Mouse (Mus musculus) embryonic facial prominence, embryonic 14.5 days (tissue): ENCODE measurements around the gene Lrfn4. TPM values are rescaled to one million over a fixed set of nuclear protein-coding genes. Genes with fewer than 3 reads are reported as not detected.
"Not testable (repeated sequence)": the region's sequence is repeated elsewhere in the genome, so short reads cannot be mapped to it uniquely, and the experiment has no call there.

ENCODE experiments used
- ATAC-seq: fragments of 200-750 bp; cut with Nextera tagmentation; 2 replicates; pipeline ENCODE4 v1.8.0; 2017; ENCODE audit warnings: low read depth, moderate number of reproducible peaks, moderate TSS enrichment
- DNase-seq: peaks from one replicate; pipeline ENCODE4 v3.0.0-alpha.2; 2015; ENCODE audit warnings: low spot score
- H3K27ac ChIP-seq: fragments of 300-500 bp; sonication (generic); replicated peaks from 2 replicates; pipeline ENCODE4 v1.5.1; 2014; ENCODE audit warnings: low read depth, mild to moderate bottlenecking, low read length, moderate library complexity
- H3K27me3 ChIP-seq: fragments of 300-500 bp; sonication (generic); replicated peaks from 2 replicates; pipeline ENCODE4 v1.6.1; 2014; ENCODE audit warnings: low read length; ENCODE audit not compliant: control insufficient read depth, insufficient read depth
- H3K36me3 ChIP-seq: fragments of 300-500 bp; sonication (generic); 2 replicates; pipeline ENCODE4 v1.6.1; 2014; ENCODE audit warnings: low read length, mixed read lengths; ENCODE audit not compliant: control insufficient read depth, insufficient read depth
- H3K4me1 ChIP-seq: fragments of 300-500 bp; sonication (generic); 2 replicates; pipeline ENCODE4 v1.6.1; 2014; ENCODE audit warnings: antibody characterized with exemption, low read length; ENCODE audit not compliant: control insufficient read depth, insufficient read depth
- H3K4me2 ChIP-seq: fragments of 300-500 bp; sonication (generic); 2 replicates; pipeline ENCODE4 v1.6.1; 2014; ENCODE audit warnings: low read depth, mild to moderate bottlenecking, low read length, moderate library complexity, mixed read lengths
- H3K4me3 ChIP-seq: fragments of 300-500 bp; sonication (generic); 2 replicates; pipeline ENCODE4 v1.5.1; 2014; ENCODE audit warnings: low read depth, mild to moderate bottlenecking, low read length
- H3K9ac ChIP-seq: fragments of 300-500 bp; sonication (generic); 2 replicates; pipeline ENCODE4 v1.6.1; 2014; ENCODE audit warnings: low read depth, mild to moderate bottlenecking, low read length, moderate library complexity, mixed read lengths
- H3K9me3 ChIP-seq: fragments of 300-500 bp; sonication (generic); 2 replicates; pipeline ENCODE4 v1.6.1; 2016; ENCODE audit warnings: low read length; ENCODE audit not compliant: control insufficient read depth
- WGBS: fragments of 180-500 bp; shearing (Covaris S2); extraction: QIAGEN DNeasy Blood & Tissue Kit; methylation state at CpG from one replicate; pipeline ENCODE4 v1.1.7; 2014; 5-methylcytosine and 5-hydroxymethylcytosine counted together
- polyA plus RNA-seq: library from polyadenylated mRNA; unstranded; fragments of >200 nt; fragmentation: Nextera tagmentation; extraction: Ambion mirVana; gene quantifications from 2 replicates; pipeline ENCODE4 v1.2.1, GENCODE M21; 2014

Gene Lrfn4
- polyA plus RNA-seq, 1 experiment from 2014 or later: 7.4 TPM

GRCm38 (mm10) chr19:4586783-4587182, 28.7 kb downstream of the Lrfn4 start:
- not testable (repeated sequence) for H3K4me3 ChIP-seq, H3K4me1 ChIP-seq, H3K9me3 ChIP-seq, DNase-seq, H3K36me3 ChIP-seq, H3K4me2 ChIP-seq, ATAC-seq, H3K9ac ChIP-seq, H3K27ac ChIP-seq, H3K27me3 ChIP-seq

DNA sequence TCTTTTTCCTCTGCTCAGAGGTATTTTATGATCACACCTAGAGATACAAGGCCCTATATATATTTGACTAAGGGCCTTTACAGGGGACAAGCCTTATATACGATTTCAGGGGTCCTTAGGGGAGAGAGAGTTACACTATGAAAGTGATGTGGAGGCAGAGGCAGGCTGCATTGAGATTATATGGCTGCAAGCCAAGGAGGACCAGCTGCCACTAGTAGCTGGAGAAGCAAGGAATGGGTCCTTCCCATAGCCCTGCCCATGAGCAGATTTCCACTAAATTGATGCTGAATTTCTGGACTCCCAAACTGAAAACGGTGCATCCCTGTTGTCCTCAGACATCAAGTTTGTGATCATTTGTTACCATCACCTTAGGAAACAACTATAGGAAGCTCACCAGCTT, 31.6 kb downstream of the Lrfn4 start:
- no peak for DNase-seq
- Histone ChIP-seq H3K4me2 (no peak overlapping the region), H3K4me3 (no peak overlapping the region), H3K4me1 (no peaks in the 10 kb centered on the region), H3K27ac (no peak overlapping the region), H3K36me3 (no peaks in the 10 kb centered on the region), H3K27me3 (no peaks in the 10 kb centered on the region), H3K9ac (no peak overlapping the region), H3K9me3 (no peaks in the 10 kb centered on the region)
- WGBS: 66% methylated on average over 2 of the region's 2 CpGs
- no peak for ATAC-seq

DNA sequence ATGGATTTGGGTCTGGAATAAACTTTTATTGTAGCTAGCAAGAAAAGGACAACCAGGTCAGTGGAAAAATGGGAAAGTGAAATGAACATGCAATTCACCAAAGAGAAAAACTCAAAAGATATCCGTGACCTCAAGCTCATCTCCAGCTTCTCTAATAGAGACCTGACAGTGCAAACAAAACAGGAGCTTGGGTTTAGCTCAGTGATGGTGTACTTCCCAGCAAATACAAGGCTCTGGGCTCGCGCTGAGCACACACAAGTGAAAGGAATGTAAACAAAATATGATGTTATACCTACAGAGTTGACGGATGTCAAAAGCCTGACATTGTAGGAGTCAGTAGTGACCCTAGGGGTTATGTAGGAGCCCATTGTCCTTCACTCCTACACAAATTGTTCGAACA, 36.2 kb downstream of the Lrfn4 start:
- no peak overlapping the region for H3K4me2 ChIP-seq
- 77% methylated on average over 5 of the region's 5 CpGs for WGBS
- no peak for DNase-seq
- no peaks in the 10 kb centered on the region for H3K36me3 ChIP-seq
- ATAC-seq: no peak
- H3K4me3 ChIP-seq: no peak overlapping the region
- no peaks in the 10 kb centered on the region for H3K4me1 ChIP-seq
- no peak overlapping the region for H3K9ac ChIP-seq
- no peak overlapping the region for H3K27ac ChIP-seq
- no peaks in the 10 kb centered on the region for H3K27me3 ChIP-seq
- H3K9me3 ChIP-seq: no peaks in the 10 kb centered on the region

GRCm38 (mm10) chr19:4578799-4579198, 36.7 kb downstream of the Lrfn4 start:
- no peaks in the 10 kb centered on the region for H3K9me3 ChIP-seq
- no peaks in the 10 kb centered on the region for H3K36me3 ChIP-seq
- ATAC-seq: no peak
- H3K9ac ChIP-seq: no peak overlapping the region
- H3K4me1 ChIP-seq: no peaks in the 10 kb centered on the region
- H3K4me3 ChIP-seq: no peak overlapping the region
- WGBS: 53% methylated on average over 2 of the region's 2 CpGs
- no peak overlapping the region for H3K27ac ChIP-seq
- no peaks in the 10 kb centered on the region for H3K27me3 ChIP-seq
- DNase-seq: no peak
- H3K4me2 ChIP-seq: no peak overlapping the region

DNA sequence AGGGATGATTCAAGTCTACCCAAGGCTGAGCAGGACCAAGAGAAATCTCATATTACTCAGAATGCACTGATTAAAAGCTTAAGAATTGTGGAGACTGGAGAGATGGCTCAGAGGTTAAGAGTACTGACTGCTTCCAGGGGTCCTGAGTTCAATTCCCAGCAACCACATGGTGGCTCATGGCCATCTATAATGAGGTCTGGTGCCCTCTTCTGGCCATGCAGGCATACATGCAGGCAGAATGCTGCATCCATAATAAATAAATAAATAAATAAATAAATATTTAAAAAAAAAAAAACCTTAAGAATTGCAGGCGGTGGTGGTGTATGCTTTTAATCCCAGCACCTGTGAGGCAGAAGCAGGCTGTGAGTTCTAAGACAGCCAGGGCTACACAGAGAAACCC, 42.2 kb downstream of the Lrfn4 start:
- WGBS: 90% methylated on average over 1 of the region's 1 CpGs
- Histone ChIP-seq H3K4me1 (no peaks in the 10 kb centered on the region), H3K4me2 (no peak overlapping the region), H3K36me3 (no peaks in the 10 kb centered on the region), H3K9me3 (no peaks in the 10 kb centered on the region), H3K9ac (no peak overlapping the region), H3K27ac (no peak overlapping the region), H3K27me3 (no peaks in the 10 kb centered on the region), H3K4me3 (no peak overlapping the region)
- DNase-seq (no peak), ATAC-seq (no peak)

- DNase-seq (no peak), ATAC-seq (no peak)
- Histone ChIP-seq H3K4me2 (no peak overlapping the region), H3K4me3 (no peak overlapping the region), H3K9ac (no peak overlapping the region), H3K27me3 (no peaks in the 10 kb centered on the region), H3K36me3 (no peaks in the 10 kb centered on the region), H3K27ac (no peak overlapping the region), H3K4me1 (no peaks in the 10 kb centered on the region), H3K9me3 (no peaks in the 10 kb centered on the region)
- 84% methylated on average over 8 of the region's 8 CpGs for WGBS
Observed at GRCm38 (mm10) chr19:4572467-4572866, 43.0 kb downstream of the Lrfn4 start.

DNA sequence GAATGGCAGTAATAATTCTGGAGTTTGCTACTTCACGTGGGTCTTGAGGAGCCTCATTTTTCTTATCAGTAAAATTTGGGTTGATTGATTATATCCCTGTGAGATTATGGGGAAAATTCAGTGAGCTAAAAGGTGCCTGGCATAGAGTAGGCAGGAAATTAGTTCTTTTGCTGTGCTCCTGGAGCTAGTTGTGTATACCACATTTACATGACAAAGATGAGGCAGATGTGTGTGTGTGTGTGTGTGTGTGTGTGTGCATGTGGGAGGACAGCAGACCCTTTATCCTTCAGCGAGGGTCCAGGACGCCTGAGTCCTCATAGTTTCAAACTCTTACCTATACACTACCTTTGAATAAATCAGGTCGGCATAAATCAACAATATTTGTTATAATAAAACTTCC, 43.4 kb downstream of the Lrfn4 start:
- H3K27me3 ChIP-seq: no peaks in the 10 kb centered on the region
- H3K4me2 ChIP-seq: no peak overlapping the region
- H3K27ac ChIP-seq: no peak overlapping the region
- no peaks in the 10 kb centered on the region for H3K9me3 ChIP-seq
- no peaks in the 10 kb centered on the region for H3K36me3 ChIP-seq
- DNase-seq (no peak), ATAC-seq (no peak)
- H3K4me1 ChIP-seq: no peaks in the 10 kb centered on the region
- 78% methylated on average over 4 of the region's 4 CpGs for WGBS
- H3K9ac ChIP-seq: no peak overlapping the region
- H3K4me3 ChIP-seq: no peak overlapping the region

GRCm38 (mm10) chr19:4571658-4572057, 43.8 kb downstream of the Lrfn4 start:
- DNase-seq (no peak), ATAC-seq (no peak)
- no peak overlapping the region for H3K4me3 ChIP-seq
- no peaks in the 10 kb centered on the region for H3K9me3 ChIP-seq
- no peaks in the 10 kb centered on the region for H3K4me1 ChIP-seq
- no peak overlapping the region for H3K27ac ChIP-seq
- no peaks in the 10 kb centered on the region for H3K27me3 ChIP-seq
- no peaks in the 10 kb centered on the region for H3K36me3 ChIP-seq
- WGBS: 68% methylated on average over 1 of the region's 1 CpGs
- H3K9ac ChIP-seq: no peak overlapping the region
- H3K4me2 ChIP-seq: no peak overlapping the region

- no peaks in the 10 kb centered on the region for H3K27me3 ChIP-seq
- no peaks in the 10 kb centered on the region for H3K4me1 ChIP-seq
- H3K4me3 ChIP-seq: no peak overlapping the region
- no peaks in the 10 kb centered on the region for H3K9me3 ChIP-seq
- no peak for DNase-seq
- no peaks in the 10 kb centered on the region for H3K36me3 ChIP-seq
- no peak overlapping the region for H3K27ac ChIP-seq
- H3K4me2 ChIP-seq: no peak overlapping the region
- 88% methylated on average over 6 of the region's 6 CpGs for WGBS
- no peak for ATAC-seq
- H3K9ac ChIP-seq: no peak overlapping the region
Observed at GRCm38 (mm10) chr19:4570815-4571214, 44.7 kb downstream of the Lrfn4 start.
